Mouse (Mus musculus) heart, postnatal 0 days (tissue): ENCODE measurements around the gene Enoph1. TPM values are rescaled to one million over a fixed set of nuclear protein-coding genes. Genes with fewer than 3 reads are reported as not detected.

ENCODE experiments used
- ATAC-seq: fragments of 200-750 bp; cut with Nextera tagmentation; 2 replicates; pipeline ENCODE4 v1.8.0; 2017; ENCODE audit warnings: low read depth, moderate number of reproducible peaks, moderate library complexity; ENCODE audit not compliant: insufficient read depth
- DNase-seq: peaks from one replicate; pipeline ENCODE4 v3.0.0-alpha.2; 2016; ENCODE audit warnings: low spot score
- H3K27ac ChIP-seq: fragments of 300-500 bp; sonication (generic); 2 replicates; pipeline ENCODE4 v1.5.1; 2014; ENCODE audit warnings: low read depth, mild to moderate bottlenecking
- H3K27me3 ChIP-seq: fragments of 300-500 bp; sonication (generic); 2 replicates; pipeline ENCODE4 v1.6.1; 2014; ENCODE audit warnings: low read length, mixed read lengths; ENCODE audit not compliant: control insufficient read depth, insufficient read depth
- H3K36me3 ChIP-seq: fragments of 300-500 bp; sonication (generic); replicated peaks from 2 replicates; pipeline ENCODE4 v1.6.1; 2014; ENCODE audit warnings: low read length, mixed read lengths; ENCODE audit not compliant: control insufficient read depth, insufficient read depth
- H3K4me1 ChIP-seq: fragments of 300-500 bp; sonication (generic); 2 replicates; pipeline ENCODE4 v1.6.1; 2014; ENCODE audit warnings: antibody characterized with exemption; ENCODE audit not compliant: control insufficient read depth, insufficient read depth
- H3K4me2 ChIP-seq: fragments of 300-500 bp; sonication (generic); 2 replicates; pipeline ENCODE4 v1.6.1; 2014; ENCODE audit warnings: low read depth, mild to moderate bottlenecking, low read length, moderate library complexity
- H3K4me3 ChIP-seq: fragments of 300-500 bp; sonication (generic); 2 replicates; pipeline ENCODE4 v1.5.1; 2014; ENCODE audit warnings: low read depth, low read length
- H3K9ac ChIP-seq: fragments of 300-500 bp; sonication (generic); replicated peaks from 2 replicates; pipeline ENCODE4 v1.6.1; 2014; ENCODE audit warnings: low read depth, low read length, mixed read lengths
- H3K9me3 ChIP-seq: fragments of 300-500 bp; sonication (generic); replicated peaks from 2 replicates; pipeline ENCODE4 v1.6.1; 2016; ENCODE audit warnings: low read length; ENCODE audit not compliant: control insufficient read depth
- CTCF ChIP-seq: IDR thresholded peaks from 2 replicates; pipeline ENCODE4 v1.5.1; 2016; ENCODE audit warnings: antibody characterized with exemption, control low read depth, low read depth
- EP300 ChIP-seq: IDR thresholded peaks from 2 replicates; pipeline ENCODE4 v1.6.1; 2016; ENCODE audit warnings: antibody characterized with exemption, low read depth
- WGBS: fragments of 180-500 bp; shearing (Covaris S2); extraction: QIAGEN DNeasy Blood & Tissue Kit; methylation state at CpG from one replicate; pipeline ENCODE4 v1.1.7; 2014; 5-methylcytosine and 5-hydroxymethylcytosine counted together
- polyA plus RNA-seq: library from polyadenylated mRNA; unstranded; fragments of >200 nt; fragmentation: Nextera tagmentation; extraction: Ambion mirVana; gene quantifications from 2 replicates; pipeline ENCODE4 v1.2.1, GENCODE M21; 2015
- total RNA-seq: library from RNA; depleted of rRNA; stranded (reverse); fragments of >200 nt; gene quantifications from 2 replicates; pipeline ENCODE4 v1.2.3, GENCODE M21; 2014; ENCODE audit warnings: low replicate concordance

Gene Enoph1
- total and polyA plus RNA-seq, 2 experiments from 2014 or later: 6.0 to 15.7 TPM

DNA sequence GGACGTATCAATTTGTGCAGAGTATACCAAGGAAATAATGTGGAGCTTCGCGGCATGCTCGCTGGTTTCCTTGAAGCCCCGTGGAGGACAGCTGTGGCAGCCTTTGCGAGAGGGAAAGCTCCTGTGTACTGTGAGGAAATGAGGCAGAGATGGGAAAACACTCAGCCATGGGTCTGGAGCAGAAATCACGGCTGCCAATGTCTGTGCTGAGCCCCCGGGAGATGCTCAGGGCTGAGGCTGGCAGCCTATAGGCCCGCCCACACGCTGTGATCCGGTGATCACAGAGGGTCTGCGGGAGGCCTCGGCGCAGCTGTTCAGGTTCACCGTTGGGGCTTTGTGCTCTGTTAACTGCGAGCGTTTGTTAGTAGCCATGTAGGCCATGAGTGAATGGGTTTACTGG, 51.8 kb downstream of the Enoph1 start:
- Histone ChIP-seq H3K4me3 (no peak overlapping the region), H3K4me1 (no peaks in the 10 kb centered on the region), H3K9ac (no peak overlapping the region), H3K4me2 (peak overlapping the region; percentile 21; the same call in 1 of the 2 replicates), H3K27ac (no peak overlapping the region), H3K27me3 (no peaks in the 10 kb centered on the region), H3K9me3 (no peaks in the 10 kb centered on the region), H3K36me3 (no peaks in the 10 kb centered on the region)
- DNase-seq: no peak
- no peak for ATAC-seq
- 22% methylated on average over 17 of the region's 17 CpGs for WGBS
- TF ChIP-seq EP300 (no peak), CTCF (no peak)

- no peak for ATAC-seq
- 66% methylated on average over 5 of the region's 5 CpGs for WGBS
- no peaks in the 10 kb centered on the region for H3K36me3 ChIP-seq
- no peak overlapping the region for H3K4me2 ChIP-seq
- H3K4me1 ChIP-seq: no peaks in the 10 kb centered on the region
- H3K9me3 ChIP-seq: no peaks in the 10 kb centered on the region
- no peak overlapping the region for H3K27ac ChIP-seq
- no peaks in the 10 kb centered on the region for H3K27me3 ChIP-seq
- no peak overlapping the region for H3K4me3 ChIP-seq
- DNase-seq: no peak
- H3K9ac ChIP-seq: no peak overlapping the region
- TF ChIP-seq EP300: no peak
- TF ChIP-seq CTCF: no peak
These were observed 57.2 kb downstream of the Enoph1 start for GRCm38 (mm10) chr5:100096955-100097354.

DNA sequence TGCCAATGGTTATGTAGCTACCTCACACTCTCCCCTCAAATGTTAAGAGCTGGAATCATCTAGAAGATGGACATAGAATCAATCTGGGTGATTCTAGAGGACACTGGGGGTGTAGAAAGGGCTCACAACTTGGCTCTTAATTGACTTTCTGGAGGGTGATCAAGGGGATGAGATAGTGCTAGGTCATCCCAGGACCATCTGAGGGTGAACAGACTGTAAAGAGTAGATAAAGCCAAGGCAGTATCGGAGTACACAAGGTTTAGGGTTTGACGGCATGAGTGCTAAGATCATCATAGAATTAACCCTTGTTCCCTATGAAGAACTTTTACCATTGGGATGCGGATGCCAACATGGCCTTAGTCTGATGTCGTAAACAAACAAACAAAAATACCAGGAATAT, 58.2 kb downstream of the Enoph1 start:
- WGBS: 88% methylated on average over 4 of the region's 4 CpGs
- no peak overlapping the region for H3K27ac ChIP-seq
- DNase-seq (no peak), ATAC-seq (no peak)
- no peak for TF ChIP-seq EP300
- no peak for TF ChIP-seq CTCF
- no peaks in the 10 kb centered on the region for H3K27me3 ChIP-seq
- no peaks in the 10 kb centered on the region for H3K36me3 ChIP-seq
- H3K4me2 ChIP-seq: no peak overlapping the region
- H3K4me3 ChIP-seq: no peak overlapping the region
- no peaks in the 10 kb centered on the region for H3K4me1 ChIP-seq
- H3K9ac ChIP-seq: no peak overlapping the region
- no peaks in the 10 kb centered on the region for H3K9me3 ChIP-seq

DNA sequence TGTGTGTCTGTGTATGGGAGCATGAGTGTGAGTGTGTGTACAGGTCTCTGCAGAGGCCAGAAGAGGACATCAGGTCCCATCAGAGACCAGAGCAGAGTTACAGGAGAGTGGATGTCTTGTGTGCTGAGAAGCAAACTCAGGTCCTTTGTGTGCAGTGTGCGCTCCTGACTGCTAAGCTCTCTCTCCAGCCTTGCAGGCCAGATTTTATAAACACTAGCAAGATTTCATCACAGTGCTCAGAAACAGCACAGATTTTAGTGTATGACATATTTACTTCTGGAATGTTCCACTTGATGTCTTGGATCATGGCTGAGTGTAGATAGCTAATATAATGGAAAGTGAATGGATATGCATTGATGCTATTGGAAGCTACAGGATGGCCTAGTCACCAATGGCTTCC, 62.6 kb downstream of the Enoph1 start:
- Histone ChIP-seq H3K27ac (no peak overlapping the region), H3K36me3 (no peaks in the 10 kb centered on the region), H3K27me3 (no peaks in the 10 kb centered on the region), H3K9me3 (no peaks in the 10 kb centered on the region), H3K4me2 (no peak overlapping the region), H3K4me3 (no peak overlapping the region), H3K4me1 (no peaks in the 10 kb centered on the region), H3K9ac (no peak overlapping the region)
- no peak for ATAC-seq
- TF ChIP-seq EP300 (no peak), CTCF (no peak)
- 65% methylated on average over 1 of the region's 1 CpGs for WGBS
- no peak for DNase-seq

DNA sequence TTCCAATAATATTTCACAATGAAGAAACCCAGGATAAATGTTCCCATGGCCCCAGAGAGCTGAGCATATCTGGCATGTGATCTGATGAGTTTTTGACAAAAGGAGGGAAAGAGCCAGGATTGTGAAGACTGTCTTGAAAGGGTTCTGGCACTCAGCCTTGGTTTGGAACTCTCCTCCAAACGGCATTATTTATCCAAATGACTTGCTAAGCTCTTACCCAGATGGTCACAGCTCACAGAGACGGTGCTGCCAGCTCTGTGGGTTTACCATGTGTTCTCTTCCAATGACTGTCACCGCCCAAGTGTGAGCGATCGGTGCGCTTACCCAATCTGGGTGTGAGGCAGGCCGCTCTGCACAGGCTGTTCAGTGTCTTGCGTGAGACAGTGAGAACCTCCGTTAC, 69.1 kb downstream of the Enoph1 start:
- H3K9me3 ChIP-seq: no peaks in the 10 kb centered on the region
- 70% methylated on average over 9 of the region's 9 CpGs for WGBS
- no peak overlapping the region for H3K27ac ChIP-seq
- H3K4me1 ChIP-seq: no peaks in the 10 kb centered on the region
- no peak overlapping the region for H3K9ac ChIP-seq
- no peak for ATAC-seq
- TF ChIP-seq CTCF (no peak), EP300 (no peak)
- H3K27me3 ChIP-seq: no peaks in the 10 kb centered on the region
- H3K36me3 ChIP-seq: no peaks in the 10 kb centered on the region
- no peak overlapping the region for H3K4me3 ChIP-seq
- no peak overlapping the region for H3K4me2 ChIP-seq
- no peak for DNase-seq

GRCm38 (mm10) chr5:100109543-100110282, 69.9 kb downstream of the Enoph1 start:
- Histone ChIP-seq H3K27me3 (no peaks in the 10 kb centered on the region), H3K9me3 (no peaks in the 10 kb centered on the region), H3K4me1 (no peaks in the 10 kb centered on the region), H3K9ac (no peak overlapping the region), H3K36me3 (no peaks in the 10 kb centered on the region), H3K4me2 (no peak overlapping the region), H3K4me3 (no peak overlapping the region), H3K27ac (no peak overlapping the region)
- DNase-seq: no peak
- ATAC-seq: no peak
- WGBS: 39% methylated on average over 7 of the region's 7 CpGs
- TF ChIP-seq EP300 (no peak), CTCF (no peak)
